Mouse (Mus musculus): ENCODE results near the gene Gtpbp8.

- TF ChIP-seq CTCF (conservative IDR thresholded peaks at IDR 0.05; ENCODE audit: low read length) (peak; percentile 70), NANOG (IDR thresholded peaks at IDR 0.05; ENCODE audit: borderline replicate concordance, low read length) (no peak), POU5F1 (IDR thresholded peaks at IDR 0.05; ENCODE audit: borderline replicate concordance, low read length) (no peak)
Observed at GRCm38 (mm10) chr16:44693695-44694094, 52.5 kb downstream of the Gtpbp8 start.
